Mouse (Mus musculus): ENCODE data around the gene Rabgap1l.

Rabgap1l gene

DNA sequence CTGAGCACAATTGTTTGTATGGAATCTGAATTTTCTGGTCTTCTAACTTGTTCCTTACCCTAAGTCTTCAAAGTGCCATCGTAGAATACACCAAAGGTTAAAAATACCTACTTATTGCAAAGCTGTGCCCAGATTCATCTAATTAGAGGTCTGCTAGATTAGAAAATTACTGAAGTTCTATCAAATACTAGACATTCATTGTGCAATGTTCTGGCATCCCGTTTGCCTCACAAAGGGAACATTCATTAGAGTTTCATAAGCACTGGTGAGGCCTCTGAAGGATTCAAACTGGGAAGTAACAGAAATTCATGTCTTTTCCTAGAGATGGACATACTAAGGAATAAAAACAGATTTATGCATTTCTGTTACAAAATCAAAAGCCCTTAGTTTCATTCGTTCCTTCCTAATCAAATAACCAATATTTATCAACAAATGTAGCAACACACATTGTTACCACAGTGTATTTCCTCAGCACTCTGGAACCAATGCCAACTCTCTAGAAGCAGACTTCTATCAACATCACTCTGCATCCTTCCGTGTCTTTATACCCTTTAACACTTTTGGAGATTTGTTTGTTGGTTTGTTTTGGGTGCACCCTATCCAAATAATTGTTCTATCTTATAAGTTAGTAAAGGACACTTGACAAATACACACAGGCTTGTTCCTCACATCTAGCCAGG is 204.0 kb downstream of the Rabgap1l start:
- DNase-seq, result peak; percentile 23

DNA sequence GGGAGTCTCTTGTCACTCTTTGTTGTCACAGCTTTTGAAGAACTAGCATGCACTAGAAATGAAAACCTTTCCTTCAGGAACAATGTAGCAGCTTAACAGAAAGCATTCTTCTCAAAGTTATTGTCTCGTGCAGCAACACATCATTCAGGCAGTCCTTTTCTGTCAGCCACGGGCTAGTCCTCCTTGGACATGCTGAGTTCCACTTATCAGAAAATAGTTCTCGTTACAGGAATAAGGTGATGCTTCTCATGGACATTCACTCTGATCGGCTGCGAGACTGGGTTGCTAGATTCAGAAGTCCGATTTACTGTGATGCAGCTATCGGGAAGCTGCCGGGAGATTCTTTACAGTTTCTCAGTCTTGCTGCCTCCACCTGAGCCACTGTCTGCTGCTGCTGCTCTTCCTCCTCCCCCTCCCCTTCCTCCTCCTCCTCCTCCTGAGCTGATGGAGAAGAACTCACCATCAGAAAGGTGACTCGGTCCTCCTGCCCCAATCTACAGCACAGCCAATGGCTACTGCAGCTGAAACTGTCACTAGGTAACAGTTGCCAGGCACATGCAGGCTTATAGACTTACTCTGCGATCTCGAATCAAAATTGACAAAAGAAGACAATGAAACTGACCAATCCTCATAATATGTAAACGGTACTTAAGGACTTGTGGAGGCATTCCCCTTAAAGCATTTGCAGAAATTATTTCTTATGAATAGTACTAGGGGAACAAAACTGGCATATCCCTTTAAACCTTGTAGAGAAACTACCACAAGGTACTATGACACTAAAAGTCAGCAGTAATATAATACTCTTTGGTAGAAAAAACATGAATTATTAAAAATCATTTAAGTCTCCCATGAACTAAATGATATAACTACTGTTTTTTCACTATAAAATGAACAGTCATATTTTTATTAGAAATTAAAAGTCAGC is 213.4 kb downstream of the Rabgap1l start:
- DNase-seq, result no peak

DNA sequence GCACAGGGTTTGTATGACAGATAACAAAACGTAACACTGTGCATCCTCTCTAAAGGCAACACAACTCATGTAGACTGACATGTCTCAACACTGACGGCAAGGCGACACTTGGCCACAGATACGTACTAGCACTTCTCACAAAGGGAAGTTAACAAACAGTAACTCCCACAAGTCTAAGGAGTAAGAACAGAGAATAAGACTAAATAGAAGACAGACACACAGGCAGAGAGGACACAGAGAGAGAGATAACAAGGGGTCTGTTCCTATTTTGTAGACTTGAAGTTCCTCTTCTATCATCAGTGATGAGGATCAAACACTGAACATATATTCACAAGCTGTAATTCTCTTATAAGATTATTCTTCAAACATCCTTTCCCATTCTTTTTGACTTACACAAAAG is 216.9 kb downstream of the Rabgap1l start:
- DNase-seq, result no peak

DNA sequence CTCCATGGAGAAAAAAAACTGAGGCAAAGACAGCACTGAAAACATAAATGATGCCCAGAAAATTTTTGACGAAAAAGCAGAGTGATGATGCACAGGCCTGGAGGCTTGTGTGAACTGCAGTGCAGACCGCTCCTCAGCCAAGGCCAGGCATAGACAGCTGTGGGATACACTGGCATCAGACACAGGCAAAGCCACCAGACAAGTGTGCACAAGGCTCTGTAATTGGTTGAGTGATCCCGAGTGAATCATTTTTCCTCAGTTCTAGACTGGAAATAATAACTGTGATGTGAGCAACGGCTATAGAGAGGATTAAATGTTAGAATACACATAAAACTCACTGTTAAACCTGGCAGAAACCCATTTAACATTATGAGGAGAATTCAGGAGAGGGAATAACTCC is 219.0 kb downstream of the Rabgap1l start:
- no peak for DNase-seq

DNA sequence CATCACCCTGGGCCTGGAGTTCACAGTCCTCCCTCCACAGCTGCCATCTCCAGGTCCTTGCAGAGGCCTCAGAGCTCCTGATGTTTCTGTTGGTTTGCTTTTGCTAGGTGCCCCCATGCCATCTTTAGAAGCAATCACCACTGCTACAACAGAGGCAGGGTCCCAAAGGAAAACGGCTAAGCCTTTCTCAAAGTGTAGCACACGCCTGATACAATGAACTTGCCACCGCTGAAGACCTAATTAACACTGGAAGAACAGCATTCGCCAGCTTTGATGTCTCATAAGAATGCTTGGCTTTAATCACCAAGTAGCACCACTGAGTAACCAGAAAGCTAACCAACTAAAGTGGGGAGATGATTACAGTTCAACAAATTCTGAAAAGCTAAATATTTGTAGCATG is 226.6 kb downstream of the Rabgap1l start:
- no peak for DNase-seq

DNA sequence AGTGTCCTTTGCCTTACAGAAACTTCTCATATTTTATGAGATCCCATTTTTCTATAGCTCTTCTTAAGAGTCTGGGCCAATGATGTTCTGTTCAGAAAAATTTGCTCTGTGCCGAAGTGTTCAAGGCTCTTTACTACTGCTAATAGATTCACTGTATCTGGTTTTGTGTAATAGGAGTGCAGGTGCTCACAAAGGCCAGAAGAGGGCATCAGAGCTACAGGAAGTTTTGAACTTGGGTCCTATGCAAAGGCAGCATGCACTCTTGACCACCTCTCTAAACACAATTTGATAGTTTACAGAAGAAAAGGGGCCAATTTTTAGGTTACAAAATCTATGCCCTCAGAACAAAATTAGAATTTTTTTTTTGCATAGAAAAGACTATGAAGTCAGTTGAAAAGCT is 231.6 kb downstream of the Rabgap1l start:
- peak; percentile 8 for DNase-seq

DNA sequence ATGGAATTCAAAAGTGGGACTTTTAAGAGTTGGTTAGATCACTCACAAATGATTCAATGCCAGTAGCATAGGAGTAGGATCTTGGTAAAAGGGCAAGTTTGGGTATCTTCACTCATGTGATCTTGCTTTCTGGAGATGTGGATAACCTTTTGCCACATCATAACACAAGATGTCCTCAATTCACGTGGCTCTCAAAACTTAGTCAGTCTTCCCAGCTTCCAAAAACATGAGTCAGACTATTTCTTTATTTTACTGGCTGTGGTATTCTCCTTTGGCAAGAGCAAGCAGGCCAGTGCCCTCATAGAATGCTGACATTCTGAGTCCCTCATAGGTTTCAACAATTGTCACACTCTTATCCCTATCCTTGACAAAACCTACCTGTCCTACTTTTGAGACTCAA is 242.4 kb downstream of the Rabgap1l start:
- no peak for DNase-seq

DNA sequence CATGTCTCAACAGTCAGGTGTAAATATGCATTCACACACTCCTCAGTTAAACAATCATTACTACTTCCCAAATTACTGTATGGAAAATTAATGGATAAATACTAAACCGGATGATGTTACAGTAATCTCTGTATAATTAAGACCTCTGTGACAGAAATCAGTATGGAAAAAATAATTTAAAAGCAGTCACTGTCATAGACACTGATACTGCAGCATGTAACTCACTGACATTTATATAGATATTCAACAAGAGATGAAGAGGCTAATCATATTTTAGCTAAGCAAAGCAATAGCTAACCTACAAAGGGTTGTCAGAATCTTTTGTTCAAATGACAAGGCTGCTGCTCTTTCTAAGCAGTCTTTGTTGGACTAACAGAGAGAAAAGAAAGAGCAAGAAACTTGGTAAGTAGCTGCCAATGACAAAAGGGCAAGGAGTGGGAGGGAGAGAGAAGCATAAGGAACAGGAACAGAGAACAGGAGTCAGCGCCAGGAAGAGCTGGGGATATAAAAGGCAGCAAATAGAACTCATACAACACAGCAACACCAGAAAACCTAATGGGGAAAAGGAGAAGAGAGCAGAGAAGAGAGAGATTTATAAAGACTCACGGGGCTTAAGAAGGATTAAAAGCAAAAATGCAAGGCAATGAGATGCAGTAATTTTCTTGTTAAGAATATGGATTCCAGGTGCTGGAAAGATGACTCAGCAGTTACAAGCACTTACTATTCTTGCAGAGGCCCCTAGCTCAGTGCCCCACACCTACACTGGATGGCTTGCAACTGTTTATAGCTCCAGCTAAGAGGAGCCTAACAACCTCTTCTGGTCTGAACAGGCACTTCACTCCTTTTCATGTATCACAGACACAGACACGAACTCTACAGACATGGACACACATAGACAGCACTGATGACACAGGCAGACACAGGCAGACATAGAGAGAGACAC is 244.8 kb downstream of the Rabgap1l start:
- no peak for DNase-seq

DNA sequence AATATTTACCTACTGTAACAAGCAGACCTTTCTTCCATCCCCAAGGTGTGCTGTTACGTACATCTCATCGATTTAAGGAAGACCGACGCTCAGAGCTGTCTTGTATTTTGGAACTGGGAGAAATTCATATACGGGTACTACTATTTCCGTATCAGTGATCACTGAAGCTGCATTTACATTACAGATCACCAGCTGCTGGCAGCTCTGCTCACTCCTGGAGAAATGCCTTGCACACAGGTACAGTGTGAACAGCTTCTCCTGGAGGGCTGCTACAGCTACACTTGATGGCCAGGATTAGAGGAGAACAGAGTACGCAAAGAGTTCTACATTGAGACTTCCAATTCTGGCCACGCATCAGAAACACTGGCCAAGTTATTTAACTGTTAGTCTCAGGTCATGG is 257.4 kb downstream of the Rabgap1l start:
- DNase-seq, result no peak

DNA sequence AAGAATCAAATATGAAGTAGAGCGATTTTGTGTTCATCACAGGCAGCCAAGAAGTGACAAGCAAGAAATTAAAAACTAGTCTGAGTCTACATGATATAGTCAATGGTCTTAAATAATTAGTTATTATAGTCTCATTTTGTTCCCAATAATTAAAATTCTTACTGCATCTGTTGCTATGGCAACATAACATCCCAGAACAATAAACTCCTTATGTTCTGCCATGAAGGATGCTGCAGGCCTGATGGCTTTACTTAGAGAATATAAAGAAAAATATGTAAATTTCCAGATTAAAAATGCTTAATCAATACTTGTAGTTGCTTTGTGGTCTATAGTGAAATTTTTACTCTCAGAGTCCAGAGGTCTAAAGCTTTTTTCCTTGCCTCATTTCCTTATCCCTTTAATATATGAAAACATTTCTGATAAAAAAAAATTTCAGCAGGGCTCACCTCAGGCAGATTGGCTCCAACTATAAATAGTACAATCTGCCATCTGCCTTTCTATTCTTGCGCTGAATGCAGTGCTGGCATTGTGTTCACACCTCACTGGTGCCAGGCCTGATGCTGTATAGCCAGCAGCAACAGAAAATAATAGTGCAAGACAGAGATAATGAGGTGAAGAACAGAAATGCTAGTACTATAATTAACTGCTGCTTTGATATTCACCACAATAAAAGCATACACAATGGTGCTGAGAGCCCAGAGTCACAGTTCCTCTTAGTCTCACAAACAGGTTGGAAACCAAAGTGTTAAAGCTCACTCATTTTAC is 258.3 kb downstream of the Rabgap1l start:
- DNase-seq, result no peak

DNA sequence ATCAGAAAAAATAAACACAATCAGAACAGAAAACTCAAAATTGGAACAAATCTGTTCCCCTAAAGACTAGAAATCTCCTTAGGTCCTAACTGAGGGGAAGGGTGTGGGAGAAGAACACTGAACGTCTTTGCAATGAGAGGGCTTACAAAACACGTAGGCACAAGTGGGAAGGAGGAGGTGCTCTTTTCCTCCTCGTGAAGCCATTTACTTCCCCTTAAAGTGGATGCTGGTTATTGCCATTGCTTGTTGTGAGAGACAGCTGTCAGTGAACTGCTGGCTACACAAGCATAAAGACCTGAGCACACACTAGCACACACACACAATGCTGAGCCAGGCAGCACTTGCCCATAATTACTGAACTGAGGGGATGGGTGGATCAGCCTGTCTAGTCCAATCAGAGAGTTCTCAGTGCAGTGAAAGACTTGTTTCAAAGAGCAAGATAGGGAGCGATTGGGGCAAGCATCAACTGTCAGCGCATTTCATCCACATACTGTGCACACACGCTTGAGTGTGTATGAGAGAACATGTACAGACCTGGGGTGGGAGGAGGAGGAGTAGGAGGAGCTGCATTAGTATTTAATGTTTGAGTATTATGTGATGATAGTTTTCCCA is 259.7 kb downstream of the Rabgap1l start:
- no peak for DNase-seq

DNA sequence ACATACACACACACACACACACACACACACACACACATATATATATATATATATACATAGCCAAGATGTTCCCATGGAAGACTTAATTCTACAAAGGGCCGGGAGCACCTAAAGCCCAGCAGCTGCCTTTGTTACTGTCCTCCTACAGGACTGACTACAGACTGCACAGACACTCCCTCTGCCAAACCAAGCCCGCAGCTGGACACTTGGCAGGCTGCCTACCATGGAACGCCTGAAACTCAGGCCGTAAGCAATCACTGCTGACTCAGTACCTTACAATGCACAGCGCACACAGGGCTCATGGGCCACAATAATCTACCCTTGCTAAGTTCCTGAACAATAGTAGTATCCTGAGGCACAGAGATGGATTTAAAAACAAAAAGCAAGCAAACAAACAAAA is 261.6 kb downstream of the Rabgap1l start:
- DNase-seq, result peak; percentile 84

DNA sequence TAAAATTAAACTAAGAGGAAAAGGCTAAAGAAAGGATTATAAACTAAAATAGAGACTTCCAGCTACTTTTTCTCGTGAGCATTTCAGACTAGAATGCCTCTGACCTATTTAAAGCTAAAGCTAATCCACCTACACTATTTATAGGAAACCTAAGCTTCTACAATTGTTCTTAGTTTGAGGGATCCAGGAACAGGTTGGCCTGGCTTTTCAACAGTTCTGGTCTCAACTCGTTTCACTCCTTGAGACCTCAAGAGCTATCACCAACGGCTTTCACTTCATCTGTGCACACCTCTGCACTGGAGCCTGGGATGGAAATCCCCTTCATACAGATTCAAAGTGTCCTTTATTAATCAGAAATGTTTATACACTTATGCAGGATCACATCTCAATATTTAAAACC is 271.1 kb downstream of the Rabgap1l start:
- no peak for DNase-seq

DNA sequence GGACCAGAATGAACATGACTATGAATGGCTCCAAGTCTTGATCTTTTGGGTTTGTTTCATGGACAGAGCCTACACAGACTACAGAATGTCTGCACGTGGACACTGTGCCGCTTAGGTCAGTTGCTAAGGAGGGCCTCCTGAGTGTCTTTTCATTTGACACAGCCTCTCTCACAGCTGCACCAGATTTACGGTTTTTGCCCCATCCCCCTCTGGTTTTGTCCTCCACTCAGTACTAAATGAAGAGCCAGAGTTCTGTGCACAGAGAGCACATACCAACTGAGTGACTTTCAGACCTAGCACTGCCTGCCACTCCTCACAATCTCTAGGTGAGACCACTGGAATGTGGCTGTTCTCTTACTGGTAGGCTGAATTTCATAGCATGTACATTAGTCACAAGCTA is 272.3 kb downstream of the Rabgap1l start:
- no peak for DNase-seq

DNA sequence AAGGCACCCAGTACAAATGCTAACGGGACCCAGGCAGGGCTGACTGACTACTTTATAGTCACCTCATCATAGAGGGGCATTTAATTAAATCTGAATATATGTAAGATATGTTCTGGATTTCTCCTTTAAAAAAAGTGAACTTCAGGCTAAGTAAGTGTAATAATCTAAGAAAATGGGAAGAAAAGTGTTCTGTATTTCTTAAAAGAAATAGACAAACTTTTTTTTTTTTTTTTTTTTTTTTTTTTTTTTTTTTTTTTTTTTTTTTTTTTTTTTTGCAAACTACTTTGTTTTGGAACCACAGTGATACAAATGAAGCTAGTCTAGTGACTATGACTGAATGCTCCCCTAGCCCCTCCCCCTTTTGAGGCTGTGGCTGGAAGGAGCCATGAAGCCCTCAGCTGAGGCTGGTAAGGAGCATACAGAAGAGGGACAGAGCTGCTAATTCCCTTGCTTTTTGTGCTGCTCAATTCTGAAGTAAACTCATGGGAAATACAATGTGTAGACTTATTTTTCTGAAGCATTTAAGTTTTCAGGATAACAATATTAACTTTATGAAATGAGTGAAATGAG is 273.0 kb downstream of the Rabgap1l start:
- DNase-seq, result no peak

DNA sequence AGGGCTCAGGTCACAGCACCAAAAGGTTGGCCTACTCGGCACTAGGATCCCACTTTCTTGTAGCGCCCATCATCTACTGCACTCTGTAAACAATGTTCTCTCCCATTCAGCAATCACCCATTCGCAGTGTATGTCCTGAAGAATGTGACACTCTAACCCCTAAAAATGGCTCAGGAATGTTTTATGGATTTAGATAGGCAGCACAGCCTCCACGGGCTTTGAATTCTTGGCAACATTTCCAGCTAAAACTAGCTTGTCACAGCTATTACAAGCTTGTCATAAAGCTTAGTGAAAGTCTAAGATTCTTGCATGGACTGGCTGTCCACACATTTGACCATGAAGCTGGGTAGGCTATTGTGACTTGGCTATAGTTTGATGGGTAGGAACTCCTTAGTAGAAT is 274.5 kb downstream of the Rabgap1l start:
- DNase-seq, result no peak

DNA sequence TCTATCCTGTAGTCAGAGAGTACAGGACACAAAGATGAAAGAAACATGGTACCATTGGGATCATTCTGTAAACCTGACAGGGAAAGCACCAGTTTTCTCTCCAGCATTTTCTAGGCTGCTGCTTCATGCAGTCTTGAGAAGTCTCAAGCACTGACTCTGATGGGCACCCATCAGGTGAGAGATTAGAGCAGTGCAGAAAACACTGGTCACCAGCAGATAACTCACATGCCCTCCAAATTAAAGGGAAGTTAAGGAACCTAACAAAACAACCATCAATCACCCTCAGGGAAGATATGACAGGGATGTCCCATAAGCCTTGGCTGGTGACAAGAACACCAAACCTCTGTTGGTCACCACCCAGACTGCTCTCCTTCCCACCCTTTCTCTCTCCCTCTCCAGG is 285.2 kb downstream of the Rabgap1l start:
- no peak for DNase-seq

DNA sequence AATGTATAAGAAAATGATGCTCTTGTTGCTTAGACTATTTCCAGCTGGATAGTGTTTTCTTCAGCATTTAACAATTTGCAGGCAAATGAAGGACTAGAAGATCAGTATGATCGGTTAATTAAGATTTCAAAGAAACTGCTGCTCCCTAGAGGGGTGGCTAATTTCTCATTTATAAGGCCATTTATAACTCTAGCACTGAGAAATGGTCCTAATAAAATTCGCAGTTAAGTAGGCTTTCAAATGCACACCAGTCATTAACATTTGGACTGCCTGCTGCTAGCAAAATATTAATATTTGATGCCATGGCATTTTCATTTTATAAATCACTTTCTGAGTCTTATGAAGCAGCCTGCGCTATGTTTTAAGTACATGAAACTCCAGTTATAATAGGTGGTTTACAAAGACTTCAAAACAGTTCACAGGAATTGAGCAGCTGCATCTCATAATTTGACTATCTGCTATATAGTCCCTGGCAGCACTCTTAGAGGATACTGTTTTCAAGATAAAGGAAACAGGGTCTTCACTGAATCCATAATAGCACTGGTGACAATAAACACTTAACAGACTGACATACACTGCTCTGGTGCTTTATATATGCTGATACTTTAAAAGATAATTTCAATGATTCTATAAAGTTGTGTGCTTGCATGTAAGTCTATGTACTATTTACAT is 296.0 kb downstream of the Rabgap1l start:
- no peak for DNase-seq

DNA sequence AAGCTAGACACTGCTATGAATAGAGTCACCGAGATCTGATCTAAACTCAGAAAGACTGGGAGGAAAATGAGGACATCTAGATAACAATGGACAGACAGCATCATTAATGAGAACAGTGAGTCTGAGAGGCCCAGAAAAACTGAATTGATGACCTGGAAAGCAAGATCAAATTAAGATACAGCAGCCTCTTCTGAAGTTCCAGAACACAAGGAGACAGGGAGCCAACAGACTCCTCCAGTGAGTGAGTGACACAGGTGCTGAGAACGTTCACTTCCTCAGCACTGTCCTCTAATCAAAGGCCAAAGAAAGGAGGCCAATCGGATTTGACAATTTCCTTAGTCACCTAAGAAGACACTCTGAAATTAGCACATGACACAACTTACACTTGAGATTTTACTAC is 307.3 kb downstream of the Rabgap1l start:
- DNase-seq, result no peak

DNA sequence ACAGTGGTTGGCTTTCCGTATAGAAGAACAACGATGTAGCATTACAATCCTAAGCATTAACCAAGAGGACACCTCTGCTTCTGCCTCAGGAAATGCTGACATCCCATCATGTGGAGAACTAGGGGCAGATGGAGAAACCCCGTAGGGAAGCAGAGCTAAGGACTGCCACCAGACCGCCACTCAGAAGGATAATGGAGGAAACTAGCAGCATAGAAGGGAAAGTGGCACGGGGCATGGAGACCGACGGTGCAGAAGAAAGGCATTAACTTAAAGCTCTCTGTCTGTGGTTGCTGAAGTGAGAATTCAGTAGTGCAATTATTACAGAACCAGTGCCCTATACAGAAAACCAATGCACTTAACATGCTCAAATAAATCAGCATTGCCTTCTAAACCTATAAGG is 308.0 kb downstream of the Rabgap1l start:
- no peak for DNase-seq

DNA sequence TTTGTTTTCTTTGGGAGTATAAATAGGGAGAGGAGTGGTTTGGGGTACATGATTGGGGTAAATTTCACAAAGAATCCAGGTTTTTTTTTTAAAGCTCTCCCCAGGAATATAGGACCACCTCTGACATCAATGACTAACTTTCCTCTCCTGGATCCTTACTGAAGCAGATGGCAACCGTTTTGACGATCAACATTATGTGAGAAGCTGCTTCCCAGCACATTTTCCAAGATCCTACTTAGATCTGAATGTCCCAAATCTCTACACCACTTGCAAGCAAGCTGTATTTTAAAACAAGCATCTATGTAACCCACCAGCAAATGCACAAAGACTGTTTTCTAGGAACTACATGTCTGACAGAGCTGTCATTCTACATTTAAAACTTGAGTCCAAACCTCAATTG is 311.4 kb downstream of the Rabgap1l start:
- no peak for DNase-seq
